Mouse (Mus musculus): ENCODE data around the gene Eno3.

GRCm38 (mm10) chr11:70667271-70668150 lies 10.5 kb downstream of the Eno3 start:
- TF ChIP-seq CTCF (conservative IDR thresholded peaks at IDR 0.05; ENCODE audit: insufficient read depth, insufficient read length, low read depth, low read length) (no peak), POLR2A (IDR thresholded peaks at IDR 0.05; ENCODE audit: low read depth, low read length) (no peak)
